Mouse (Mus musculus) liver, embryonic 14.5 days (tissue): ENCODE measurements at regions not wholly inside any gene's neighbourhood (a gene's known extent, or its start where the extent isn't known, plus 50 kb on each side); places are given as distances from the start of the nearest gene placed in this dataset.

Source experiments
- CTCF ChIP-seq: IDR thresholded peaks from 2 replicates; pipeline ENCODE4 v1.5.1; 2016; ENCODE audit warnings: antibody characterized with exemption, low read depth, control low read depth
- EP300 ChIP-seq: IDR thresholded peaks from 2 replicates; pipeline ENCODE4 v1.6.1; 2016; ENCODE audit warnings: antibody characterized with exemption, low read depth

DNA sequence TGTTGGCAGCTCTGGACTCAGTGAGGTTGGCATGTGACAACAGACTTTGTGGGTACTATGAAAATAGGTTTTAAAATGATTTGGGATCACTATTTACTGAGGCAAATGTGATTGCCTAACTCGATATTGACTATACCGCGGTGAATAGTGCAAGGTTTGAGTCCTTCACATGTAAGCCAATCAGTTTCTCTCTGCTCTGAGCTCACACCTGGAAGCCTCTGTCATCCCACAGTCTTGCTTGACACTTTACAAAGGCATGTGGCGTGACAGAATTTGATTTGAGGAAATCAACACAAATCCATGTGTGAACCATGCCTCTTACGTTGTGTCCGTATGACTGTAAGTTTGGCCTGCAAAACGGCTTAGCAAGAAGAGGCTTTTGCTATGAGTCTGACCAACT is 122.9 kb downstream of the Thbs2 start:
- TF ChIP-seq CTCF, result no peak
- no peak for TF ChIP-seq EP300
